Mouse (Mus musculus): ENCODE results near the gene Csta1. TPM values are rescaled to one million over a fixed set of nuclear protein-coding genes. Genes with fewer than 3 reads are reported as not detected.

The Csta1 gene
- total RNA-seq, 2 experiments from 2014 or later = not detected

DNA sequence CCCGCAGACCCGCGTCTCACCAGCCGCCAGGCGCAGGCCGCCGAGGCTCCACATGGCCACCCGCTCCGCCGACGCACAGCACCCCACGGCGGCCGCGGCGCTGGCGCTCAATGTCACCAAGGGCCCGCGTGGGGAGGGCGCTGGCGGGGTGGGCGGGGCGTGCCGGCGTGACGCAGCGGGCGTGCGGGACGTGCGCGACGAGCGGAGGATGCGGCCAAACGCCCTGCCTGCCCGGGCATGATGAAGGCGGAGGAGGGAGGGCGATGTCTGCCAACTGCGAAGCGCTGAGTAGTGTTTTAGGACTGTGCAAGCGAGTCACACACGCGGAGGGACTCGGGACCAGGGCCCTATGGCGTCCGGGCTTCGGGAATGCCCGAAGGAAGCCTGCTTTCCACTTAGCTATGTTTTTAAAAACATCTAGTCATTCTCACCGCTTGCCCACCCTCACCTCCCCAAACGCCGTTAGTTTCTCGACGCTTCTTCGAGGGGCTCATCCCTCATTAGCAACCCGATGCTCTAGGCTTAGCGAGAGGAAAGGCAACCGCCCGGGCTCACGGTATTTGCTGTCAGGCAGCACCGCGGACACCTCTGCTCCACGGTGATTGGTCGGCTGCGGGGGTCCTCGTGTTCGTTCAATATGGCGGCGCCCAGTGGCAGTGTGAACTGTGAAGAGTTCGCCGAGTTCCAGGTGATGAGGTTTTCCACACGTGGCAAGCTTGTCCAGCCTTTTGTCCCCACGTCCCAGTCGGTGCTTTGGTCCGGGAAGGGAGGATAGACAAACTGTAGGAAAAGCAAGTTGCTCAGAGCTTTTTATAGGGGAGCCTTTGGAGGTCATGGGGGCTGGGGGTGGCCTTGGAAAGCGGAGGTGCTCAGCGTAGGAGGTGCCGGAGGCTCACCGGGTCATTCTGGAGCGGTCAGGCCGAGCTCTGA, 59.3 kb downstream of the Csta1 start, which contains the start of the genes Fam162a and Ccdc58:
Fam162a (minus strand) TSS at position 145 of the 930 bp plus-strand sequence.
Ccdc58 (plus strand) TSS at position 236 of the 930 bp plus-strand sequence.
- peak; percentile 82 to 85 for DNase-seq (ENCODE audit: low spot score in 2 of 2)

DNA sequence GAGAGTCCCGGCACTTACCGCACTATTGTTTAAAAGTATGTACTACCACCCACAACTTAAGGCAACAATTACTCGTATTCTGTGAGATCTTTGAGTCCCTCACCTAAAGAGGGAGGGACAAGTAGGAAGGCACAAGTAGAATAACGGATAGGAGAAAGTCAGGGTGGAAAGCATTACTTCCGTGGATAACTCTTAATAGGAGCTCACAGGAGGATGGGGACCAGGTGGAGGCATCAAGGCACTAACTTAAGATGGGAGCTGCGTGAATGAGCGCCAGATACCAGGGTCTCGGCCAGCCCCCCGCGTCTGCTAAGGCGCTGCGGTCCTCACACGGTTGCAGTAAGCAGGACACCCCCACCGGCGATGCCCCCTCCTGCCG, 60.0 kb downstream of the Csta1 start:
- no peak for DNase-seq (ENCODE audit: low spot score in 2 of 2)

Other genes starting within 250 kb of the Csta1 start
- 10 to 100 TPM; 17.7 to 18.4 TPM for gene Parp9, start 192.8 kb downstream of the Csta1 start, total RNA-seq (2021)
- gene Dtx3l, start 192.1 kb downstream of the Csta1 start, total RNA-seq (2021) = 10 to 100 TPM in 1 of 2 experiments, 1 to 10 TPM in 1; 9.4 to 12.4 TPM
- 10 to 100 TPM; 49.9 to 58.6 TPM for gene Kpna1, start 152.5 kb downstream of the Csta1 start, total RNA-seq (2021)
- 1 to 10 TPM; 7.4 to 9.3 TPM for gene Wdr5b, start 90.1 kb downstream of the Csta1 start, total RNA-seq (2021)
- 100 to 1,000 TPM; 142 to 143 TPM for gene Fam162a, start 59.6 kb downstream of the Csta1 start, total RNA-seq (2021)
- 10 to 100 TPM; 67.8 to 69.9 TPM for gene Ccdc58, start 59.6 kb downstream of the Csta1 start, total RNA-seq (2021)
- gene Stfa2l1, start 25.6 kb upstream of the Csta1 start, total RNA-seq (2021) = 10 to 100 TPM; 14.2 to 44.8 TPM
- 10 to 100 TPM; 18.3 to 52.8 TPM for gene Gm5483, start 53.0 kb upstream of the Csta1 start, total RNA-seq (2021)
- not detected for gene Gm5416, start 79.2 kb upstream of the Csta1 start, total RNA-seq (2021)
- gene 2010005H15Rik, start 90.2 kb upstream of the Csta1 start, total RNA-seq (2021) = 1 to 10 TPM; 1.6 to 9.7 TPM
- gene Stfa1, start 145.7 kb upstream of the Csta1 start, total RNA-seq (2021) = 10 to 100 TPM; 28.2 to 83.6 TPM
- gene BC117090, start 203.1 kb upstream of the Csta1 start, total RNA-seq (2021) = 1 to 10 TPM in 1 of 2 experiments, not detected in 1; 1.1 TPM
- 10 to 100 TPM; 20.7 to 68.0 TPM for gene BC100530, start 236.5 kb upstream of the Csta1 start, total RNA-seq (2021)